In the genomic region with DNA sequence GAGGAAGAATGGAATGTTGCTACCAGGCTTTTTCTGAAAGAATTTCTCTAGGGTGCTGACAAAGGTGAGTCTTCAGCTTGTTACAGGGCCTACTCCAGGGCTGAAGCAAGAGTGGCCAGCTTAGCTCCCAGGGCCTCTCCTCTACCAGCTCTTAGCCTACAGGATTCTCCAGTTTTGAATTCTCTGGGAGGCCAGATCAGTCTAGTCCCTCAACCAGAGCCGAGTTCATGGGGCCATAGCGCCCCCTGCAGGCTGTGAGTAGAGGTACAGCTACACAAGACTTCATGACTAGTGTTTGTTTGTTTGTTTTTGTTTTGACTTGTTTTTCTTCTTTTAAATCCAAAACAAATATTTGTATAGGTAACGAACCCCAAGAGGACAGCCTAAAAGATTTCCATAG, we compare ENCODE assay signal across 8 mouse cellular contexts.
DNase-seq lines count a peak whose midpoint lies in the region; ATAC-seq and TF ChIP-seq lines count a peak whose summit lies in the region.

No protein-coding gene starts in this region.

- H3K9me3 ChIP-seq in kidney, embryonic 16.5 days (ENCODE audit: low read length), result no peaks in the 10 kb centered on the region
- no peaks in the 10 kb centered on the region for H3K9me3 ChIP-seq in E14TG2a.4 (ENCODE audit: low read length)
- no peaks in the 10 kb centered on the region for H3K9me3 ChIP-seq in embryonic facial prominence, embryonic 11.5 days (replicated peaks; ENCODE audit: control insufficient read depth, low read length)
- H3K9me3 ChIP-seq in limb, embryonic 10.5 days (replicated peaks), result no peaks in the 10 kb centered on the region

- no peaks in the 10 kb centered on the region for H3K4me1 ChIP-seq in kidney, embryonic 16.5 days (ENCODE audit: insufficient read depth, low read length)
- H3K4me1 ChIP-seq in E14TG2a.4 (replicated peaks; ENCODE audit: low read depth, low read length), result no peaks in the 10 kb centered on the region; the same call in 1 of the 2 replicates
- no peaks in the 10 kb centered on the region for H3K4me1 ChIP-seq in embryonic facial prominence, embryonic 11.5 days (ENCODE audit: control insufficient read depth, insufficient read depth, low read length)
- H3K4me1 ChIP-seq in limb, embryonic 10.5 days, result no peaks in the 10 kb centered on the region

- 12% methylated on average over 3 of the region's 3 CpGs for WGBS in kidney, embryonic 16.5 days
- 5% methylated on average over 3 of the region's 3 CpGs for WGBS in embryonic facial prominence, embryonic 11.5 days
- WGBS in limb, embryonic 10.5 days, result 8% methylated on average over 3 of the region's 3 CpGs

- H3K36me3 ChIP-seq in kidney, embryonic 16.5 days (ENCODE audit: insufficient read depth, low read length), result no peaks in the 10 kb centered on the region
- H3K36me3 ChIP-seq in E14TG2a.4 (ENCODE audit: insufficient read depth, low read length), result no peaks in the 10 kb centered on the region
- no peaks in the 10 kb centered on the region for H3K36me3 ChIP-seq in embryonic facial prominence, embryonic 11.5 days (replicated peaks; ENCODE audit: control insufficient read depth, insufficient read depth, low read depth, low read length)
- no peaks in the 10 kb centered on the region for H3K36me3 ChIP-seq in limb, embryonic 10.5 days

- no peak for DNase-seq in kidney, adult 9 months
- DNase-seq in adrenal gland, postnatal 10 days, result peak; percentile 56
- DNase-seq in embryonic facial prominence, embryonic 11.5 days (ENCODE audit: low spot score), result peak; percentile 62
- DNase-seq in limb, embryonic 10.5 days (ENCODE audit: low spot score), result peak; percentile 67
- DNase-seq in right cerebral cortex, postnatal 25 days, result peak; percentile 21
- no peak for DNase-seq in urinary bladder, postnatal 14 days (ENCODE audit: low spot score)

- H3K27ac ChIP-seq in kidney, embryonic 16.5 days (ENCODE audit: low read length), result no peak overlapping the region
- no peak overlapping the region for H3K27ac ChIP-seq in embryonic facial prominence, embryonic 11.5 days (replicated peaks; ENCODE audit: low read depth, low read length)
- no peak overlapping the region for H3K27ac ChIP-seq in limb, embryonic 10.5 days

- TF ChIP-seq CTCF in E14TG2a.4 (conservative IDR thresholded peaks at IDR 0.05; ENCODE audit: low read length), result peak; percentile 91

- H3K9ac ChIP-seq in kidney, embryonic 16.5 days (replicated peaks; ENCODE audit: low read length), result no peak overlapping the region
- no peak overlapping the region for H3K9ac ChIP-seq in embryonic facial prominence, embryonic 11.5 days (replicated peaks; ENCODE audit: low read length)

- no peak overlapping the region for H3K4me2 ChIP-seq in kidney, embryonic 16.5 days (replicated peaks; ENCODE audit: low read depth, low read length)
- no peak overlapping the region for H3K4me2 ChIP-seq in embryonic facial prominence, embryonic 11.5 days (ENCODE audit: low read depth, low read length)

- no peak overlapping the region for H3K4me3 ChIP-seq in kidney, embryonic 16.5 days (ENCODE audit: low read length)
- no peak overlapping the region for H3K4me3 ChIP-seq in E14TG2a.4 (replicated peaks; ENCODE audit: low read length)
- no peak overlapping the region for H3K4me3 ChIP-seq in embryonic facial prominence, embryonic 11.5 days (ENCODE audit: low read depth, low read length)
- H3K4me3 ChIP-seq in limb, embryonic 10.5 days, result no peak overlapping the region

- 0 out of 2 replicates have a peak, but pooled peaks have one; percentile 52 for ATAC-seq in kidney, embryonic 16.5 days (ENCODE audit: low FRiP score, low TSS enrichment)
- ATAC-seq in embryonic facial prominence, embryonic 11.5 days (replicated peaks; ENCODE audit: insufficient number of reproducible peaks, low FRiP score, low TSS enrichment, low read depth), result no peak

- H3K27me3 ChIP-seq in kidney, embryonic 16.5 days (ENCODE audit: insufficient read depth, low read length), result no peaks in the 10 kb centered on the region
- peaks cover 6% of the 10 kb centered on the region; the same call in 1 of the 2 replicates for H3K27me3 ChIP-seq in E14TG2a.4 (ENCODE audit: insufficient read depth, low read length)
- H3K27me3 ChIP-seq in embryonic facial prominence, embryonic 11.5 days (ENCODE audit: control insufficient read depth, insufficient read depth, low read length), result no peaks in the 10 kb centered on the region
- no peaks in the 10 kb centered on the region; the same call in 1 of the 2 replicates for H3K27me3 ChIP-seq in limb, embryonic 10.5 days (ENCODE audit: low read depth, poor library complexity, severe bottlenecking)

Comparison
In these comparisons a context has a peak if more than half of its experiments do, and no peak if none do; other contexts are left out.
1. DNase-seq: peak in adrenal gland, postnatal 10 days (single experiment), embryonic facial prominence, embryonic 11.5 days (single experiment), limb, embryonic 10.5 days (single experiment) and right cerebral cortex, postnatal 25 days (single experiment); none in kidney, adult 9 months (single experiment) and urinary bladder, postnatal 14 days (single experiment).